7 mouse cellular contexts compared by ENCODE assay signal in genomic region chr4:151988342-151989109, GRCm38 (mm10). TPM values are rescaled to one million over a fixed set of nuclear protein-coding genes. Genes with fewer than 3 reads are reported as not detected.
DNase-seq lines count a peak whose midpoint lies in the region; ATAC-seq lines count a peak whose summit lies in the region.

Gene Thap3, minus strand, starts transcription at chr4:151988997.

- intact Hi-C loops in left cerebral cortex, postnatal 36 days (cut with DNase I) = no loop called here

- DNase-seq in adipocyte (ENCODE audit: low spot score) = peak; percentile 68
- DNase-seq in gastrocnemius, postnatal 25 days = peak; percentile 80
- peak; percentile 82 to 85 for DNase-seq in left cerebral cortex, postnatal 36 days (ENCODE audit: low spot score in 2 of 2)
- peak; percentile 66 for DNase-seq in mesoderm, embryonic 11.5 days (ENCODE audit: low read depth, low spot score)
- peak; percentile 59 to 61 for DNase-seq in right cerebral cortex, postnatal 36 days (ENCODE audit: low spot score in 2 of 2)

- ATAC-seq in common myeloid progenitor, adult 5-6 weeks (replicated peaks; ENCODE audit: low read depth, poor library complexity, severe bottlenecking) = peak; percentile 82
- ATAC-seq in inflammation-experienced regulatory T-cells, adult 6 months = peak; percentile 72

RNA-seq across cellular contexts. Expression of gene Thap3, which starts in this region (rescaled TPM):
- total RNA-seq in common myeloid progenitor, adult 5-6 weeks (2017) = 6.3 and 11.8 TPM in 2 replicates
- total RNA-seq in gastrocnemius, postnatal 25 days (2021) = 10 to 100 TPM; 27.5 to 29.3 TPM
- 100 to 1,000 TPM; 107 to 167 (median 117) TPM for polyA plus RNA-seq in inflammation-experienced regulatory T-cells, adult 6 months (2017; shearing (Covaris generic))
- 10 to 100 TPM; 15.2 to 21.8 TPM for total RNA-seq in left cerebral cortex, postnatal 36 days (2021)

Comparison
In these comparisons a context has a peak if more than half of its experiments do, and no peak if none do; other contexts are left out.
1. Peak in every context shown above with its lines: DNase-seq and ATAC-seq.